ENCODE assay signal across 9 mouse cellular contexts in the genomic region with DNA sequence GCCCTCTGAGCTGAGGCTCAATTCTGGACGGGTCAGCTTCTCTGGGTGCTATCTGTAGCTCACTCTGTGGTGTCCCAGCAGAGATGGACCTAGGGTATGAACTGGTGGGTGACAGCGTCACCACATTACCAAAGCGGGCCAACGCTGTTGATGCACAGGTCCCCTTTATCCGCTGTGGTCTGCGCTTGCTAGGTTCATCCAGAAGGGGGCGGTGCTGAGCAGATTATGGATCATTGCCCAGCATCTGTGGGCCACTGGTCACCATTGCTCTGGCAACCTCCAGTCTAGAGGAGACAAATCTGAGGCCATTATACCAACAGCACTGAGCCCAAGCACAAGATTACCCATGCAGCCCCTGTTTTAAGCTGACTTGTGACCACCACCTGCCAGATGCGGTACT.
DNase-seq lines count a peak whose midpoint lies in the region; ATAC-seq and TF ChIP-seq lines count a peak whose summit lies in the region.
"Had no signal": no experiment of that assay in that cellular context is flagged by ENCODE, and none has a peak within 500 bp of the region (broad histone marks: within the 10 kb centered on the region; RNA-seq: fewer than 3 reads in every experiment).

No protein-coding gene starts in this region.

- H3K4me3 ChIP-seq in intestine, postnatal 0 days (ENCODE audit: low read depth, low read length), result no peak overlapping the region
- no peak overlapping the region for H3K4me3 ChIP-seq in intestine, embryonic 15.5 days (replicated peaks)
- no peak overlapping the region for H3K4me3 ChIP-seq in E14TG2a.4 (replicated peaks; ENCODE audit: low read length)
- H3K4me3 ChIP-seq: embryonic facial prominence, embryonic 12.5 days; limb, embryonic 15.5 days had no signal

- no peak overlapping the region for H3K4me2 ChIP-seq in intestine, postnatal 0 days (replicated peaks; ENCODE audit: low read depth)
- no peak overlapping the region for H3K4me2 ChIP-seq in intestine, embryonic 15.5 days (replicated peaks)
- H3K4me2 ChIP-seq: embryonic facial prominence, embryonic 12.5 days; limb, embryonic 15.5 days had no signal

- 50% methylated on average over 8 of the region's 8 CpGs for WGBS in intestine, postnatal 0 days
- WGBS in intestine, embryonic 15.5 days, result 55% methylated on average over 8 of the region's 8 CpGs

- no peak overlapping the region for H3K27ac ChIP-seq in intestine, postnatal 0 days (ENCODE audit: low read depth, low read length)
- H3K27ac ChIP-seq in intestine, embryonic 15.5 days, result no peak overlapping the region
- H3K27ac ChIP-seq: embryonic facial prominence, embryonic 12.5 days; limb, embryonic 15.5 days had no signal

- H3K36me3 ChIP-seq in intestine, postnatal 0 days (ENCODE audit: control insufficient read depth, insufficient read depth), result no peaks in the 10 kb centered on the region
- H3K36me3 ChIP-seq in intestine, embryonic 15.5 days, result no peaks in the 10 kb centered on the region
- H3K36me3 ChIP-seq in E14TG2a.4 (ENCODE audit: insufficient read depth, low read length), result no peaks in the 10 kb centered on the region
- H3K36me3 ChIP-seq: embryonic facial prominence, embryonic 12.5 days; limb, embryonic 15.5 days had no signal

- intact Hi-C loops in left cerebral cortex, postnatal 25 days (cut with DNase I), result no loop called here

- DNase-seq in A20 (ENCODE audit: low read depth, low spot score), result peak; percentile 35
- peak; percentile 6 for DNase-seq in forelimb bud, embryonic 11.5 days (ENCODE audit: low read depth, low spot score)
- no peak for DNase-seq in left cerebral cortex, postnatal 25 days (ENCODE audit: low spot score in 2 of 2)
- no peak for DNase-seq in cerebellum, adult 8-10 months

- peak; percentile 60 for TF ChIP-seq CTCF in intestine, postnatal 0 days (IDR thresholded peaks at IDR 0.05; ENCODE audit: low read depth)
- TF ChIP-seq CTCF in E14TG2a.4 (conservative IDR thresholded peaks at IDR 0.05; ENCODE audit: low read length), result peak; percentile 77

- ATAC-seq in intestine, postnatal 0 days, result no peak
- no peak for ATAC-seq in intestine, embryonic 15.5 days

- H3K27me3 ChIP-seq in intestine, postnatal 0 days (replicated peaks; ENCODE audit: control insufficient read depth, insufficient read depth, low read length), result no peaks in the 10 kb centered on the region
- H3K27me3 ChIP-seq in intestine, embryonic 15.5 days (replicated peaks), result no peaks in the 10 kb centered on the region
- H3K27me3 ChIP-seq in E14TG2a.4 (ENCODE audit: insufficient read depth, low read length), result peaks cover 19% of the 10 kb centered on the region
- H3K27me3 ChIP-seq: embryonic facial prominence, embryonic 12.5 days; limb, embryonic 15.5 days had no signal

- H3K9ac ChIP-seq in intestine, postnatal 0 days (ENCODE audit: low read depth, low read length), result no peak overlapping the region
- no peak overlapping the region for H3K9ac ChIP-seq in intestine, embryonic 15.5 days
- H3K9ac ChIP-seq: embryonic facial prominence, embryonic 12.5 days; limb, embryonic 15.5 days had no signal

- H3K9me3 ChIP-seq in intestine, postnatal 0 days (ENCODE audit: control insufficient read depth), result no peaks in the 10 kb centered on the region
- no peaks in the 10 kb centered on the region for H3K9me3 ChIP-seq in intestine, embryonic 15.5 days
- H3K9me3 ChIP-seq in E14TG2a.4 (ENCODE audit: low read length), result no peaks in the 10 kb centered on the region
- H3K9me3 ChIP-seq: embryonic facial prominence, embryonic 12.5 days; limb, embryonic 15.5 days had no signal

- no peaks in the 10 kb centered on the region for H3K4me1 ChIP-seq in intestine, postnatal 0 days (replicated peaks; ENCODE audit: control insufficient read depth, insufficient read depth, low read length)
- H3K4me1 ChIP-seq in intestine, embryonic 15.5 days (replicated peaks), result no peaks in the 10 kb centered on the region
- H3K4me1 ChIP-seq in E14TG2a.4 (replicated peaks; ENCODE audit: low read depth, low read length), result no peaks in the 10 kb centered on the region
- H3K4me1 ChIP-seq: embryonic facial prominence, embryonic 12.5 days; limb, embryonic 15.5 days had no signal

Comparison
In these comparisons a context has a peak if more than half of its experiments do, and no peak if none do; other contexts are left out.
1. DNase-seq: peak in A20 (single experiment) and forelimb bud, embryonic 11.5 days (single experiment); none in left cerebral cortex, postnatal 25 days (0 of 2) and cerebellum, adult 8-10 months (single experiment).